Mouse (Mus musculus) spleen, adult 2 months (tissue): ENCODE measurements at regions not wholly inside any gene's neighbourhood (a gene's known extent, or its start where the extent isn't known, plus 50 kb on each side); places are given as distances from the start of the nearest gene placed in this dataset.

Experiments
- DNase-seq, 2 experiments: peaks; one replicate each; pipeline versions ENCODE4 v3.0.0 to v3.0.0-alpha.2; 2012 to 2021; ENCODE audit warnings: low spot score in 2 of 2, low read depth in 1 of 2
- H3K27ac ChIP-seq: fragments of 200-500 bp; 2 replicates; pipeline ENCODE4 v1.5.1; 2012; ENCODE audit warnings: low read length, inconsistent platforms; ENCODE audit not compliant: insufficient read depth
- H3K27me3 ChIP-seq: fragments of 200-500 bp; 2 replicates; pipeline ENCODE4 v1.6.1; 2012; ENCODE audit warnings: mild to moderate bottlenecking, moderate library complexity, low read length, inconsistent platforms; ENCODE audit not compliant: control insufficient read depth, insufficient read depth
- H3K36me3 ChIP-seq: fragments of 200-500 bp; 2 replicates; pipeline ENCODE4 v1.6.1; 2012; ENCODE audit warnings: mild to moderate bottlenecking, low read length, inconsistent platforms; ENCODE audit not compliant: control insufficient read depth, insufficient read depth
- H3K4me1 ChIP-seq: fragments of 200-500 bp; 2 replicates; pipeline ENCODE4 v1.6.1; 2011; ENCODE audit warnings: inconsistent platforms; ENCODE audit not compliant: control insufficient read depth, insufficient read depth, insufficient read length
- H3K4me3 ChIP-seq: fragments of 200-500 bp; 2 replicates; pipeline ENCODE4 v1.5.1; 2011; ENCODE audit warnings: mild to moderate bottlenecking, inconsistent platforms; ENCODE audit not compliant: insufficient read depth, insufficient read length; ENCODE audit errors: extremely low read depth
- CTCF ChIP-seq: fragments of 200-500 bp; IDR thresholded peaks from 2 replicates; pipeline ENCODE4 v1.5.1; 2011; ENCODE audit warnings: mild to moderate bottlenecking, inconsistent platforms; ENCODE audit not compliant: insufficient read depth, insufficient read length, insufficient replicate concordance; ENCODE audit errors: extremely low read depth
- POLR2A ChIP-seq: fragments of 200-500 bp; IDR thresholded peaks from 2 replicates; pipeline ENCODE4 v1.6.1; 2011; ENCODE audit warnings: low read depth, low read length, inconsistent platforms
- WGBS: fragments of 180-500 bp; shearing (Covaris S2); methylation state at CpG from one replicate; pipeline ENCODE4 v1.1.7; 2018; 5-methylcytosine and 5-hydroxymethylcytosine counted together

DNA sequence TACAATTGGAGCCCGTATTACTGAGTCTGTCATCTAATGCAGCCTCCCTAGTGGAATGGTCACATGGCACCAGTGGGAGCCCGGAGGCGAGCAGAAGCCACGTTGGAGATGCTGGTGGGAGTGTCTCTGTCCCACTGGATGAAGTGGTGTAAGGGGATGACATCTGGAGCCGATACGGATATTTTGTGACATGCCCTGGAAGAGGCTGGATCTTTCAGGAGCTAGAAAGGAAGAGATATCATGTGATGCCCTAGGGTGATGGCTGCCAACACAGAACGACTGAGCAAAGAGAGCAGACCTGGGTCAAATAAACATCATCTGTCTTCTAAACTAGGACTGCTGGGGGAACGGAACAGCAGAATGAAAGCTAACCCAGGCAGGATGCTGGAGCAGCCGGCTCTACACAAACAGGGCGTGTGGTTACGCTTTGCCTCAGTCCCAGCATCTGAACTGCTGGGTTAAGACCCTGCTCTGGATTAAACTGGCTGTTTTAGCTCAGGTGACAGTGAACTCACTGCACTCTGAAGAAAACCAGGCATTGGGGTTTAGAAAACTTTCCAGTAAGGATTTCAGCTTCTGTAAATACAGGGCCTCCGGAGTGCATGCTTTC lies 111.7 kb upstream of the Smim15 start:
- H3K27ac ChIP-seq, result no peak overlapping the region
- no peak for DNase-seq
- H3K36me3 ChIP-seq, result no peaks in the 10 kb centered on the region
- no peaks in the 10 kb centered on the region for H3K4me1 ChIP-seq
- TF ChIP-seq POLR2A (no peak), CTCF (no peak)
- H3K4me3 ChIP-seq, result no peak overlapping the region
- no peaks in the 10 kb centered on the region for H3K27me3 ChIP-seq
- WGBS, result 91% methylated on average over 12 of the region's 12 CpGs

GRCm38 (mm10) chr13:107931216-107931615 lies 113.0 kb upstream of the Smim15 start:
- Histone ChIP-seq H3K4me1 (no peaks in the 10 kb centered on the region), H3K27me3 (no peaks in the 10 kb centered on the region), H3K4me3 (no peak overlapping the region), H3K36me3 (no peaks in the 10 kb centered on the region), H3K27ac (no peak overlapping the region)
- no peak for DNase-seq
- 84% methylated on average over 7 of the region's 7 CpGs for WGBS
- TF ChIP-seq POLR2A (no peak), CTCF (no peak)

DNA sequence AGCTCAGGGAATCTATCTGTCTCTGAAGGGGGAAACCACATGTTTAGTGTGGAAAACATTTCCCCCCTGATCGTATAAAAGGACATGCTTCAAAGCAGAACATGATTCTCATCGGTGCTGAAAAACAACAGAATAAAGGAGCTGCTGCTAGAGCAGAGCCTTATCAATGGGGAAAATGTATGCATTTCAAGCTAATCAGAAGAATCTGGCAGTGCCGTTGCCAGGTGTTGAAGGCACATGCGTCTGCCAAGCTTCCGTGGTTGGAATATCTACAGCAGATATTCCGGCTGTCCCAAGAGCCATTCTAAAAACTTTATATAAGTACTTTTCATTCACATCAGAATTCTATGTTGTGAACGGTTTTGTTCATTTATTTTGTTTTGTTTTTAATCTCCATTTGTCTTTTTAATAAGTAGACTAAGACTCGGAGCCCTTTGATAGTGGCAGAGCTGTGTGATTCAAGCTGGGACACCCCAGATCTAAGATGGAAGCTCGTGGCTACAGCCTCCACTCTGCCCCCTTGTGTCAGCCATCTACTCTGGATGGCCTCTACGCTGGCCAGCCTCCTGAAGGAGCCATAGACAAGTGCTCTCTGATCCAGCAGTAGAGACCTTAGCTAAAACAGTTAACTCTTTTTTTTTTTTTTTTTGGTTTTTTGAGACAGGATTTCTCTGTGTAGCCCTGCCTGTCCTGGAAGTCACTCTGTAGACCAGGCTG lies 116.6 kb upstream of the Smim15 start:
- peak in 1 of 2 experiments; percentile 26 for DNase-seq
- no peaks in the 10 kb centered on the region for H3K4me1 ChIP-seq
- H3K4me3 ChIP-seq, result no peak overlapping the region
- no peak for TF ChIP-seq POLR2A
- TF ChIP-seq CTCF, result peak; percentile 30; the same call in 1 of the 2 replicates
- 85% methylated on average over 10 of the region's 10 CpGs for WGBS
- no peaks in the 10 kb centered on the region for H3K27me3 ChIP-seq
- H3K36me3 ChIP-seq, result no peaks in the 10 kb centered on the region
- H3K27ac ChIP-seq, result no peak overlapping the region

- Histone ChIP-seq H3K4me1 (no peaks in the 10 kb centered on the region), H3K36me3 (no peaks in the 10 kb centered on the region), H3K4me3 (no peak overlapping the region), H3K27ac (no peak overlapping the region), H3K27me3 (no peaks in the 10 kb centered on the region)
- no peak for DNase-seq
- 89% methylated on average over 8 of the region's 8 CpGs for WGBS
- no peak for TF ChIP-seq POLR2A
- no peak for TF ChIP-seq CTCF
Observed at GRCm38 (mm10) chr13:107925470-107925869, 118.8 kb upstream of the Smim15 start.

DNA sequence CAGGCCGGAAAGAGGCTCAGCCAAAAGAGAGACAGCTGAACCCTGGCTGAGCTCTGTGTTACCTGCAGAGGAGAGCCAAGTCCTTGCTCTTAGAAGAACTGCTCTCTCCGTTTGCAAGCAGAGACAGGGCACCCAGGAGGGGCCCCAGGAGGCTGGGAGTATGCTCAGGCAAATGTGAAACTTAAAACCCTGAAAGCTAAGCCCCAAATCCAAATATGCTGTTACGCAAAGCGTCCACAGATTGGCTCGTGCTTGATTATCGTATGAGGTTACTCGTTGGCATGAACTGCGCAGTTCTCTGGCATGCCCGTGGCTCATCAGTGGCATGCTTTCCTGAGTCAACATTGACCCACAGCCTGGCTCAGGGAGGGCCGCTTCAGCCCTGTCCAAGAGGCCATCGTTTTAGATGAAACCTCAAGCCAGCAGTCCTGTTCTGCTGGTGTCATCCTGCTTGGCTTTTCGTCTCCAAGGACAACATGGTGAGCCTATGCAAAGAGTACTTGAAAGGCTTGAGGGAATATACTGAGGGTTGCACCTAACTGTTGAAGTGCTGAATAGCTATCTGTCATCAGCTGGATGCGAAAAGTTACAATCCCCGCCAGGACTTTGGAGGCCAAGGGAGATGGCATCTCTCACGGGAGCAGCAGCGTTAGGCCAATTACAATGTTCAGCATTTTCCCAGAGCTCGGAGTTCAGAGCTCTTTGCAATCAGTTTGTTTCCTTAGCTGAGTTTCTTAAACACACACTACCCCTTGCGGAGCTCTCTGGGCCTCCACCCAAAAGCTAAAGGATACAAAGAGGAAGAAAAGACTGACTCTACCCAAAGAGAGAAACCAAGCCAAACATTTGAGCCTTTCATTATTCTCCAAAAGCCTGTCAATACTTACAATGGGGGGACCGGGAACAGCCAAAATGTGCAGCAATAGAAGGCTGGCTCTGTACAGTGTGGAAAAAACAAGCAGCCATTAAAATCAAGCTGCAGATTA lies 120.8 kb upstream of the Smim15 start:
- H3K36me3 ChIP-seq, result no peaks in the 10 kb centered on the region
- H3K27ac ChIP-seq, result no peak overlapping the region
- WGBS, result 86% methylated on average over 19 of the region's 19 CpGs
- TF ChIP-seq CTCF (no peak), POLR2A (no peak)
- no peaks in the 10 kb centered on the region for H3K4me1 ChIP-seq
- no peak for DNase-seq
- H3K4me3 ChIP-seq, result no peak overlapping the region
- no peaks in the 10 kb centered on the region for H3K27me3 ChIP-seq

- no peak for DNase-seq
- H3K27ac ChIP-seq, result no peak overlapping the region
- WGBS, result 88% methylated on average over 3 of the region's 3 CpGs
- H3K4me3 ChIP-seq, result no peak overlapping the region
- no peaks in the 10 kb centered on the region for H3K36me3 ChIP-seq
- H3K4me1 ChIP-seq, result no peaks in the 10 kb centered on the region; the same call in 1 of the 2 replicates
- H3K27me3 ChIP-seq, result no peaks in the 10 kb centered on the region
- TF ChIP-seq CTCF, result no peak
- TF ChIP-seq POLR2A, result no peak
Observed at GRCm38 (mm10) chr13:107919403-107919802, 124.8 kb upstream of the Smim15 start.
